Mouse (Mus musculus): Measurements from ENCODE around the gene Dhrs7b. TPM values are rescaled to one million over a fixed set of nuclear protein-coding genes. Genes with fewer than 3 reads are reported as not detected.
"Not testable (repeated sequence)": the region's sequence is repeated elsewhere in the genome, so short reads cannot be mapped to it uniquely, and the experiment has no call there.

Gene Dhrs7b
- polyA plus RNA-seq, 1 experiment from 2014 or later: 31.0 TPM

- H3K27ac ChIP-seq (replicated peaks): peak overlapping the region; percentile 92
- H3K27me3 ChIP-seq: no peaks in the 10 kb centered on the region
- H3K4me3 ChIP-seq: peak overlapping the region; percentile 96
- H3K4me1 ChIP-seq (replicated peaks): peaks cover 48% of the 10 kb centered on the region
- no peaks in the 10 kb centered on the region for H3K9me3 ChIP-seq
- ATAC-seq (ENCODE audit: low read depth): peak; percentile 10; the same call in 1 of the 2 replicates
- WGBS: 2% methylated on average over 11 of the region's 11 CpGs
- peak overlapping the region; percentile 90 for H3K9ac ChIP-seq
- peak overlapping the region; percentile 83 for H3K4me2 ChIP-seq
- H3K36me3 ChIP-seq: no peaks in the 10 kb centered on the region
Measured at GRCm38 (mm10) chr11:60879423-60879822, 49.0 kb downstream of the Dhrs7b start.

GRCm38 (mm10) chr11:60880559-60880958, 50.1 kb downstream of the Dhrs7b start:
- H3K27me3 ChIP-seq: no peaks in the 10 kb centered on the region
- no peak overlapping the region for H3K4me2 ChIP-seq
- WGBS: 89% methylated on average over 4 of the region's 4 CpGs

GRCm38 (mm10) chr11:60882386-60882785, 52.0 kb downstream of the Dhrs7b start:
- no peaks in the 10 kb centered on the region for H3K9me3 ChIP-seq
- no peak for ATAC-seq (ENCODE audit: low read depth)

More at GRCm38 (mm10) chr11:60880559-60880958, 50.1 kb downstream of the Dhrs7b start:
- H3K9me3 ChIP-seq: no peaks in the 10 kb centered on the region
- H3K27ac ChIP-seq (replicated peaks): no peak overlapping the region
- H3K9ac ChIP-seq: no peak overlapping the region
- H3K4me1 ChIP-seq (replicated peaks): peaks cover 37% of the 10 kb centered on the region
- no peak for ATAC-seq (ENCODE audit: low read depth)
- H3K36me3 ChIP-seq: no peaks in the 10 kb centered on the region
- H3K4me3 ChIP-seq: no peak overlapping the region

GRCm38 (mm10) chr11:60886986-60887385, 56.6 kb downstream of the Dhrs7b start:
- H3K9me3 ChIP-seq; H3K4me2 ChIP-seq; H3K9ac ChIP-seq; H3K4me1 ChIP-seq (replicated peaks); H3K36me3 ChIP-seq; H3K4me3 ChIP-seq; ATAC-seq (ENCODE audit: low read depth); H3K27me3 ChIP-seq; H3K27ac ChIP-seq (replicated peaks): not testable (repeated sequence)
- 76% methylated on average over 3 of the region's 3 CpGs for WGBS

More at GRCm38 (mm10) chr11:60882386-60882785, 52.0 kb downstream of the Dhrs7b start:
- H3K27me3 ChIP-seq: no peaks in the 10 kb centered on the region
- H3K9ac ChIP-seq: no peak overlapping the region
- H3K27ac ChIP-seq (replicated peaks): no peak overlapping the region
- peaks cover 19% of the 10 kb centered on the region for H3K4me1 ChIP-seq (replicated peaks)
- H3K4me3 ChIP-seq: no peak overlapping the region
- H3K36me3 ChIP-seq: no peaks in the 10 kb centered on the region
- H3K4me2 ChIP-seq: no peak overlapping the region
- 77% methylated on average over 3 of the region's 3 CpGs for WGBS

GRCm38 (mm10) chr11:60889861-60890260, 59.4 kb downstream of the Dhrs7b start:
- Histone ChIP-seq H3K36me3 (no peaks in the 10 kb centered on the region), H3K9me3 (no peaks in the 10 kb centered on the region), H3K4me2 (no peak overlapping the region), H3K27me3 (no peaks in the 10 kb centered on the region), H3K4me3 (no peak overlapping the region), H3K4me1 (replicated peaks) (no peaks in the 10 kb centered on the region), H3K9ac (no peak overlapping the region), H3K27ac (replicated peaks) (no peak overlapping the region)
- WGBS: 61% methylated on average over 2 of the region's 2 CpGs
- no peak for ATAC-seq (ENCODE audit: low read depth)

GRCm38 (mm10) chr11:60890286-60890685, 59.9 kb downstream of the Dhrs7b start:
- H3K9ac ChIP-seq: no peak overlapping the region
- no peaks in the 10 kb centered on the region for H3K36me3 ChIP-seq
- H3K4me3 ChIP-seq: no peak overlapping the region
- H3K4me1 ChIP-seq (replicated peaks): no peaks in the 10 kb centered on the region
- no peak overlapping the region for H3K4me2 ChIP-seq
- no peak overlapping the region for H3K27ac ChIP-seq (replicated peaks)
- H3K27me3 ChIP-seq: no peaks in the 10 kb centered on the region
- no peak for ATAC-seq (ENCODE audit: low read depth)
- 74% methylated on average over 6 of the region's 6 CpGs for WGBS
- no peaks in the 10 kb centered on the region for H3K9me3 ChIP-seq

- Histone ChIP-seq H3K9me3 (no peaks in the 10 kb centered on the region), H3K27ac (replicated peaks) (no peak overlapping the region), H3K27me3 (no peaks in the 10 kb centered on the region), H3K36me3 (no peaks in the 10 kb centered on the region), H3K4me3 (no peak overlapping the region), H3K4me2 (no peak overlapping the region), H3K9ac (no peak overlapping the region), H3K4me1 (replicated peaks) (no peaks in the 10 kb centered on the region)
- WGBS: 61% methylated on average over 3 of the region's 3 CpGs
- ATAC-seq (ENCODE audit: low read depth): no peak
Measured at GRCm38 (mm10) chr11:60890744-60891143, 60.3 kb downstream of the Dhrs7b start.

- Histone ChIP-seq H3K36me3 (no peaks in the 10 kb centered on the region), H3K4me1 (replicated peaks) (no peaks in the 10 kb centered on the region), H3K27me3 (no peaks in the 10 kb centered on the region), H3K9ac (no peak overlapping the region), H3K27ac (replicated peaks) (no peak overlapping the region), H3K9me3 (no peaks in the 10 kb centered on the region), H3K4me3 (no peak overlapping the region), H3K4me2 (no peak overlapping the region)
- 44% methylated on average over 4 of the region's 4 CpGs for WGBS
- ATAC-seq (ENCODE audit: low read depth): no peak
Measured at GRCm38 (mm10) chr11:60895915-60896314, 65.5 kb downstream of the Dhrs7b start.

GRCm38 (mm10) chr11:60902001-60902400, 71.6 kb downstream of the Dhrs7b start:
- no peak for ATAC-seq (ENCODE audit: low read depth)
- H3K4me2 ChIP-seq: no peak overlapping the region
- no peaks in the 10 kb centered on the region for H3K9me3 ChIP-seq
- H3K9ac ChIP-seq: no peak overlapping the region
- no peaks in the 10 kb centered on the region for H3K4me1 ChIP-seq (replicated peaks)
- no peak overlapping the region for H3K4me3 ChIP-seq
- H3K27ac ChIP-seq (replicated peaks): no peak overlapping the region
- no peaks in the 10 kb centered on the region for H3K27me3 ChIP-seq
- H3K36me3 ChIP-seq: peaks cover 47% of the 10 kb centered on the region
- WGBS: 84% methylated on average over 7 of the region's 7 CpGs

- Histone ChIP-seq H3K9ac (no peak overlapping the region), H3K9me3 (no peaks in the 10 kb centered on the region), H3K36me3 (peaks cover 47% of the 10 kb centered on the region), H3K4me2 (no peak overlapping the region), H3K4me1 (replicated peaks) (no peaks in the 10 kb centered on the region), H3K27me3 (no peaks in the 10 kb centered on the region), H3K27ac (replicated peaks) (no peak overlapping the region), H3K4me3 (no peak overlapping the region)
- no peak for ATAC-seq (ENCODE audit: low read depth)
- WGBS: 73% methylated on average over 4 of the region's 4 CpGs
Measured at GRCm38 (mm10) chr11:60902486-60902885, 72.1 kb downstream of the Dhrs7b start.

- 90% methylated on average over 6 of the region's 6 CpGs for WGBS
- Histone ChIP-seq H3K4me2 (no peak overlapping the region), H3K27ac (replicated peaks) (no peak overlapping the region), H3K4me1 (replicated peaks) (no peaks in the 10 kb centered on the region), H3K36me3 (peaks cover 47% of the 10 kb centered on the region), H3K27me3 (no peaks in the 10 kb centered on the region), H3K9ac (no peak overlapping the region), H3K9me3 (no peaks in the 10 kb centered on the region), H3K4me3 (no peak overlapping the region)
- ATAC-seq (ENCODE audit: low read depth): no peak
Measured at GRCm38 (mm10) chr11:60903661-60904061, 73.2 kb downstream of the Dhrs7b start.

- H3K9ac ChIP-seq: no peak overlapping the region
- no peak overlapping the region for H3K4me3 ChIP-seq
- H3K4me1 ChIP-seq (replicated peaks): no peaks in the 10 kb centered on the region; the same call in 1 of the 2 replicates
- no peak overlapping the region for H3K4me2 ChIP-seq
- WGBS: 95% methylated on average over 10 of the region's 10 CpGs
- peaks cover 47% of the 10 kb centered on the region for H3K36me3 ChIP-seq
- no peaks in the 10 kb centered on the region for H3K9me3 ChIP-seq
- ATAC-seq (ENCODE audit: low read depth): no peak
- no peaks in the 10 kb centered on the region for H3K27me3 ChIP-seq
- H3K27ac ChIP-seq (replicated peaks): no peak overlapping the region
Measured at GRCm38 (mm10) chr11:60905407-60906120, 75.1 kb downstream of the Dhrs7b start.

GRCm38 (mm10) chr11:60906449-60906848, 76.0 kb downstream of the Dhrs7b start:
- Histone ChIP-seq H3K4me2 (no peak overlapping the region), H3K9me3 (no peaks in the 10 kb centered on the region), H3K4me3 (no peak overlapping the region), H3K4me1 (replicated peaks) (peaks cover 5% of the 10 kb centered on the region), H3K27ac (replicated peaks) (no peak overlapping the region), H3K36me3 (peaks cover 47% of the 10 kb centered on the region), H3K27me3 (no peaks in the 10 kb centered on the region), H3K9ac (no peak overlapping the region)
- ATAC-seq (ENCODE audit: low read depth): no peak
- 86% methylated on average over 4 of the region's 4 CpGs for WGBS

Measured in neural tube, embryonic 13.5 days (tissue).